In genomic region chr4:145670385-145670784, GRCm38 (mm10) we compare ENCODE assay signal across 11 mouse cellular contexts. TPM values are rescaled to one million over a fixed set of nuclear protein-coding genes. Genes with fewer than 3 reads are reported as not detected.
"Had no signal": no experiment of that assay in that cellular context is flagged by ENCODE, and none has a peak within 500 bp of the region (broad histone marks: within the 10 kb centered on the region; RNA-seq: fewer than 3 reads in every experiment).

Gene Zfp980, plus strand, starts transcription at chr4:145670685.

RNA-seq across cellular contexts. Expression of gene Zfp980, which starts in this region (rescaled TPM):
- total RNA-seq: neutrophil, adult 5-6 weeks had no signal
- polyA plus RNA-seq: neural tube, embryonic 13.5 days; neural tube, embryonic 14.5 days; small intestine, adult 2 months; spleen, adult 2 months; stomach, embryonic 14.5 days; stomach, embryonic 15.5 days; stomach, embryonic 16.5 days; stomach, postnatal 0 days; thymus, postnatal 0 days; urinary bladder, adult 2 months had no signal
